Mouse (Mus musculus) mesoderm, embryonic 11.5 days (tissue): Measurements from ENCODE around the gene Rp9.
A peak's percentile ranks its signal among the peaks of the same experiment; 100 is the strongest.

ENCODE experiments used
- DNase-seq: peaks from one replicate; pipeline ENCODE4 v3.0.0-alpha.2; 2012; ENCODE audit warnings: low read depth, low spot score

The Rp9 gene

GRCm38 (mm10) chr9:22469643-22470042, at the start of gene Rp9:
Rp9 (minus strand) TSS chr9:22469743.
- DNase-seq = no peak

DNA sequence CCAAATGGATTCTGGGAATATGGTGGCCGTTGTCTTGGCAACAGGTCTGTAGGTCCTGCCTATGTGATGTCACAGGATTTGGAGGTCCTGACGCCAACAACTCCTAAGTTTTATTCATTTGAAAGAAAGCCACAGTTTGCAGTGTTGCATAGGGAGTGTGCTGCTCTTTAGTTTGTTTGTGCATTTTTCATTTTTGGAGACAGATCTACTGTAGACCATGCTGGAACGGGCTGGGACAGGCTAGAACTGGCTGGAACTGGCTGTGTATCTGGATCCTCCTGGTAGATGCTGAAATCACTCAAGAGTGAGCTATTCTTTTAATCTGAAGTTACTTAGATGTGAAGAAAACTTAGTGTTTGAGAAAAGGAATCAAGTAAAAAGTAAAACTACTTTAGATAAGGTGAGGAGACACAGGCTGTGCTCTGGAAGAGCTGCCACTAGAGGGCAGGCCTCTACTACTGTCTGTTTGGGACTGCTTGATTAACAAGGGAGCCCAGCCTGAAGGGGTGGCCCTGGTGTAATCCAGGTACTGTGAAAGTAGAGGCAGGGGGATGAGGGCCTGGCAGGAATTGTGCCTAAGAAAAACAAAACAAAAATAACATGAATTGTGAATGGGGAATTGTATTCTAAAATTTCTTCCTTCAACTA, 49.0 kb upstream of the Rp9 start:
- peak; percentile 59 for DNase-seq

- DNase-seq = no peak
Measured at GRCm38 (mm10) chr9:22515076-22515475, 45.5 kb upstream of the Rp9 start.

- no peak for DNase-seq
Measured at GRCm38 (mm10) chr9:22505574-22505973, 36.0 kb upstream of the Rp9 start.

- DNase-seq = no peak
Measured at GRCm38 (mm10) chr9:22503581-22503980, 34.0 kb upstream of the Rp9 start.

DNA sequence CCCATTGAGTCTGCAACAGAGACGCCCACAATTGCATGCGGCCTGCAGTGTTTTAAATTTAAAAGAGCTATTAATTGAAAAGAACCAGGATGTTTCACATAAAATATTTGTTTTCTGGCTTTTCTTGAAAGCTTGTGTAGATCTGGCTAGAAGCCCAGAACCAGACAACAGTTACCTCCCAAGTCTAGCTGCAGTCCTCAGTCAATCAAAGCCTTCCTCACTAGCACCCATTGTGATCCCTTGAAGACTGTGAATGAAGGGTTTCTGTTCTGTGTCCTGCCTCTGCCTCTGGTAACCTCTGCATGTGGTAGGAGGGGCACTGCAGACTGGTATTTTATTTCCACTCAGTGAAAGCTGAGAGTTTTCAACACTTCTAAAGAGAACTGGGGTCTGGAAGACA, 33.4 kb upstream of the Rp9 start:
- no peak for DNase-seq

GRCm38 (mm10) chr9:22497021-22497767, 27.7 kb upstream of the Rp9 start:
- no peak for DNase-seq

DNA sequence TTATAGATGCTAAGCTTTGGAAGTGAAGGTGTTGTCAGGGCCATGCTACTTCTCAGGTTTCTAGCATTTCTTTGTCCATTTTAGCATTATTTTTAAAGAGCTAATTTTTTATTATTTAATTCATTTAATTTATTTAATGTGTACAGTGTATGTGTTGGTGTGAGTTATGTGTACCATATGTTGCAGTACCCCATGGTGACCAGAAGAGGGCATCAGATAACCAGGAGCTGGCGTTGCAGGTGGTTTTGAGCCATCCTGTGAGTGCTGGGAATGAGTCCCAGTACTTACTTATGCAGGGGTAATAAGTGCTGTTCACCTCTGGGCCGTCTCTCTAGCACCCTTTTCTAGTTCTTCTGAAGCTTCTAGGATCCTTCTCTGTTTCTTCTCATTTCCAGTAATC, 25.6 kb upstream of the Rp9 start:
- DNase-seq = no peak

DNA sequence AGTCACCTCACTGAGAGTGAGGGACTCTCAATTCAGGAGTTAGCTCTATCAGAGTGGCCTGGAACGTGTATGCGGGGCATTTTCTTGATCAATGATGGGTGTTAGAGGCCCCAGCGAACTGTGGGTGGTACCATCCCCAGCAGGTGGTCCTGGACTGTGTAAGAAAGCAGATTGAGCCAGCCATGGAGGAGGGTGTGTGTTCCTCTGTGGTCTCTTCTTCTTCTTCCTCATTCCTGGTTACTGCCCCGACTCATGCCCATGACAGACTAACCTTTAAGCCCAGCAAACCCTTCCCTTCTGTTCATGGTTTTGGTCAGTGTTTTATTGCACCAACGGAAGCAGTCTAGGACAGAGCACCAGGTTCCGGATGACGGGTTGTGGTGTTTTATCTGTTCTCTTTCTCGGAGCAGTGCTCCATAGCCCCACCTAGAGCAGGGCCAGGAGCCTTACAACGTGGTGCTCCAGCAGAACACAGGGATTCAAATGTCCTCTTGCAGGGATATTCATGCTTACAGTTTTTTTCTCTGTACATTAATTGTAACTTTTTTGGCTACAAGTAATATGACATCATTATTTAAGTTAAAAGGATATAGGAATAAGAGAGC, 24.8 kb upstream of the Rp9 start:
- DNase-seq = no peak

GRCm38 (mm10) chr9:22488963-22489362, 19.4 kb upstream of the Rp9 start:
- DNase-seq = no peak

DNA sequence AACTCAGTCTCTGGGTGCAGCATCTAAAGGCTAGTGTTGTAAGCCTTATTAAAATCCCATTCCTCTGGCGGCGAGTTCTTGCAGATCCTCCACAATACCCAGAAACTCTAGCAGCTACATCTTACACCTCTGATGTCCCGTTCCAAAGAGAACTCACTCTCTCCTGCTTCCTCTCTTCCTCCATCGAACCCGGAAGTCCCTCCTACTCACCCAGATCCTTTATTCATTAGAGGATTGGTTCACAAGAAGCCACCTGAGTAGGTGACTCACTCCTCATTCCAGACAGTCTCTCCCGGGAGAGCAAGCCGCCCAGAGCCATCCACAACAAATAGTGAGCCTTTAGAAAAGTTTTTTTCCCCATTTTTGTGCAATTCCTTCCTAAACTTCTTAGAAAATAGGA, 16.7 kb upstream of the Rp9 start:
- no peak for DNase-seq

DNA sequence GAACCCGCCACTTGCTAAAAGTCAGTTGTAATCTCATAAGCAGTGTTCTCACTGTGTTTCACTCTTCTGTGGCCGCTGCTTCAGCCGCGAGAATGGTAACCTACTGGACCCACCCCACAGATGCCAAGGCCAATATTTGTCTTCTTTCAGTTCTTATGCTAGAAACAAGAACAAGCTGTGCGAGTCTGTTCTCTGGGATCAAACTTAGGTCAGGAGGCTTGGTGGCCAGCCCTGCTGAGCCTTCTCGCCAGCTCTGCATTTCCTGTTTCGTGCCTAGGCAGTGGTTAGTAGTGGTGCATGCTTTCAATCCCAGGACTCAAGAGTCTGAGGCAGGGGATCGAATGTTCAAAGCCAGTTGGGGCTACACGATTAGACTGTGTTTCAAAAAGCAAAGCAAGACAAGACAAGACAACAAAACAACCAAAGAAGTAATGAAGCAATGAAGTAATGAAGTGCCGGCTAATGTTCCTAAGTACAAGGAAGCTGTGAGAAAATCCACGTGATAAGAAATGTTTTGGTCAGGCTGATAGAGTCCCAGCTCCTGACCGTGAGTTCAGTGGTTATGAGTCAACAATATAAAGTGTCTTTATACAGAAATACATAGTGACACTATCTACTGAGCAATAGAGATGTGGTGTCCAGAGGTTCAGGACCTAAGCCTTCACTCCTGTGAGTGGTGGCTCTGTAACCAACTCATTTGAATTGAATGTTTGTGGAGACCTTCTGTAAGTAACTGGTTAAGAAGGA, 15.2 kb upstream of the Rp9 start:
- DNase-seq = no peak

DNA sequence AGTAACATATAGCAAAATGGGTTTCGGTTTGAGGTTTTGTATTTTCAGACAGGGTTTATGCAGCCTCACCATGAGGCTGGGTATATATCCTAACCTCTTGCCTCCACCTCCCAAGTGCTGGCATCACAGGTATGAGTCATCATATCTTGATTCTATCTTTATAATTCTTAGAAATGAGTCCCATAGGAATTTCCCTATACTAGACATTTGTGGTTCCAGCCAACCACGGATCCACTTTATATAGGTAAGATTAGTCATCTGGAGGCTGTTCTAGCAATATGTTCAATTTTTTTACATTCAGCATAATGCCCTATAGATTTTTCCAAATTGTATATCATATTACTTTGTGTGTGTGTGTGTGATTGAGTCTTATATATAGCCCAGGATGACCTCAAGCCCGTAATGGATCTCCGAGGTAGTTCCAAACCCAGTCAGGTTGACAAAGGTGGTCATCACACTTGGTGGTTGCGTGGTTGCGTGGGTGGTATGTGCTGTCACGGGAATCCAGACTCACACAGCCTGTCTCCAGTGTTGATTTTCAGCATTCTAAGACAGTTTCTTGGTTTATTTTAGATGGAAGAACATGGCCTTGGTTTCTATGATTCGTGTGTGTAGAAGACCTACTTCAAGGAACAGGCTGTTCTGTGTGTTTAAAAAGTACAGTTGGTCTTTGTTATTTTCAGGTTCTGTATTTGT, 14.5 kb upstream of the Rp9 start:
- DNase-seq = no peak

DNA sequence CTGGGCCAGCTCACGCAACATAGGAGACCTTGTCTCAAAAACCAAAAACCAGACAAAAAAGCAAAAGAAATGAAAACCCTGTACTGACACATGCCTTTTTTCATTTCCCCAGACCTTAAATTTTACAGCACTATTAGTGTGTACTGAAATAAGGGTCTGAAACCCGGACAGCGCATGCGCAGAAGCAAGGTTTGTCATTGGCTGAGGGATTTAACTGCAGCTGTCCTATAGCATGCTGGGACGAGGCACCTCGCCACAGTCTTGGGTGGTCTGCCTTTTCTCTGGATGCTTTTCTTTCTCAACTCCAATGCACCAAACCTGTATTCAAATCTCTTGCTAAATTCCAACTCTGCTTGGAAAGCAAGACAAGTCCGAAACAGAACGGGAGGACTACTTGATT, 9.4 kb upstream of the Rp9 start:
- DNase-seq = no peak

- DNase-seq = peak; percentile 11
Measured at GRCm38 (mm10) chr9:22476265-22476664, 6.7 kb upstream of the Rp9 start.

DNA sequence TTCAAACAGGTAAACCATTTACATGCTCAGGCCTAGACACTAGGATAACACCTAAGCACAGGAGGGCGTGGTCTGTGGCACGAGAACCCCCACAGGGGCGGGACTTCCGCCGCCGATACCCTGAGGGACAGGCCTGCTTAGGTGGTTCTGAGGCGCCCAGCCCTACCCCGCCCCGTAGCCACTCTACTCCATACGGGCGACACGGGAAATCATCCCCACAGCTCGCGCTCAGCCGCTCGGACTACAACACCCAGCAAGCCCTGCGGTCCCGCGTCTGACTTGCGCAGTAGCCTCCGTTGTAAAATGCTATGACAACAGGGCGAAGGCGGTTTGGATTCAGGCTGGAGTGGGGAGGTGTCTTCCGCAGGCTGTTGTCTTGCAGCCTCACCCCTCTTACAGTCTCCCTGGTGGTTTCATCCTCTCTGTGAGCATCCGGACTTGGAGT, 5.9 kb upstream of the Rp9 start, which contains the start of gene Bbs9:
Gene Bbs9 (plus strand): TSS at position 292 of the 445 bp plus-strand sequence.
- DNase-seq = peak; percentile 95

GRCm38 (mm10) chr9:22468899-22469259, 664 bp downstream of the Rp9 start:
- DNase-seq = no peak

DNA sequence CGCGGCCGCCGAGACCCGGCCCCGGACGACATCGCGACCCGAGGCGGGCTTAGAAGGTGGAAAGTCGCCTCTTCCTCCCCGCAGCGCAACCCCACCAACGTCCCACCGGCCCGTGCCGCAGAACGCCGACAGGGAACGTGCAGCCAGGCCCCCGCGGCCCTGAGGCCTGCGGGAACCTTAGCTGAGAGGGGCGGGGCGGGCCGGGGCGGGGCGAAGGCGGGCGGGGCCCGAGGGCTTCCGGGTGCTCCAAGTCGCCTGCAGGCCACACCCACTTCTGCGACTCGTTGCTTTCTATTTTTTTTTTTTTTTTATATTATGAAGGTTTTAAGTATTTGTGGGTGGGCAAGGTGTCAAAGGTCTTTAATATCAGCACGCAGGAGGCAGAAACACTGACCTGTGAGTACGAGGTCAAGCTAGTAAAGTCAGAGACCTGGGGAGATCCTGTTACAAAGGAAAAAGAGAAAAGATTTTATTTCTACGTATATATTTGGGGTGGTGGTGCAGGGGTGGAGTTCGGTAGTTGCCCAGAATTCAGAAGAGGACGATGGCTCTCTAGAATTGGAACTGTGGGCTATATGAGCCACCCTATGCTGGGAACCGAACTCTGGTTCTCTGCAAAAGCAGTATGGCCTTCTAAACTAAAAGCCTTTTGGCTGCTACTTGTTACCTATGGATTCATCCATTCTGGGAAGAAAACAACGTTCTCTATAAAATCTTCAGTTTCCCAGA, 1.2 kb downstream of the Rp9 start:
- DNase-seq = peak; percentile 79

DNA sequence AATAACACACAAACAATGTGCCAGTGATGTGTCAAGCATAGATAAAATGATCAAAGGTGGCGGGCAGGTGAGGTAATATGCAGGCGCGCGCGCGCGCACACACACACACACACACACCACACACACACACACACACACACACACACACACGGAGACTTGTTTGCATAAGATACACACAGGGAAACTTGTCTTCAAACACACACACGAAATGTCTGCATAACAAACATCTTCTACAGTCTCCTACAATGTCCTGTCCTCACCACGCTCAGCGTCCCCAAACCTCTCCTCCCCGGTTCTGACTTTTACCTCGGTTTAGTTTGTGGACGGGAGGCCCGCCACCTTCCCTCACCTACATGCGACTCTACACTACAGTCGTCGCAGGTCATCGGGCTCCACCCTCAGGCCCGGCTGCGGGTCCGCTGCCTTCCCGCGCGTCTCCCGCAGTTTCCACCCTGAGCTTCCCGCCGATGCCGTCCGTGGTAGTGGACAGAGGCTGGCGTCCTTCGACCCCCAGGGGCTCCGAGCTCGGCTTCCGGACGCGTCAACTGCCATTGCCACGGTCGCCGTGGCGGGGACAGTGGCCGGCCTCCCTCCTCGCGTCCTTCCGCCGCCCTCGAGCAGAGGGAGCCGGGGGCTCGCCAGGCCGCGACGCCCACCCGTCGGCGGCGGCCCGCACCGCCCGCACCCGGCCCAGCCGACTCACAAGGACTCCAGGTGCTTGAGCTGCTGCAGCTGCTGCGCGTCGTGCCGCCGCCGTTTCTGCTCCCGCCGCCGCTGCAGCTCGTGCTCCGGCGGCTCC, 2.0 kb downstream of the Rp9 start:
- peak; percentile 40 for DNase-seq

GRCm38 (mm10) chr9:22466212-22466611, 3.3 kb downstream of the Rp9 start:
- no peak for DNase-seq
